Mouse (Mus musculus) right cerebral cortex, postnatal 36 days (tissue): ENCODE data around the gene Bcs1l.

Experiments used
- DNase-seq, 2 experiments: peaks; one replicate each; pipeline ENCODE4 v3.0.0; 2022; ENCODE audit warnings: low spot score in 2 of 2, mixed read lengths in 1 of 2

The Bcs1l gene

DNA sequence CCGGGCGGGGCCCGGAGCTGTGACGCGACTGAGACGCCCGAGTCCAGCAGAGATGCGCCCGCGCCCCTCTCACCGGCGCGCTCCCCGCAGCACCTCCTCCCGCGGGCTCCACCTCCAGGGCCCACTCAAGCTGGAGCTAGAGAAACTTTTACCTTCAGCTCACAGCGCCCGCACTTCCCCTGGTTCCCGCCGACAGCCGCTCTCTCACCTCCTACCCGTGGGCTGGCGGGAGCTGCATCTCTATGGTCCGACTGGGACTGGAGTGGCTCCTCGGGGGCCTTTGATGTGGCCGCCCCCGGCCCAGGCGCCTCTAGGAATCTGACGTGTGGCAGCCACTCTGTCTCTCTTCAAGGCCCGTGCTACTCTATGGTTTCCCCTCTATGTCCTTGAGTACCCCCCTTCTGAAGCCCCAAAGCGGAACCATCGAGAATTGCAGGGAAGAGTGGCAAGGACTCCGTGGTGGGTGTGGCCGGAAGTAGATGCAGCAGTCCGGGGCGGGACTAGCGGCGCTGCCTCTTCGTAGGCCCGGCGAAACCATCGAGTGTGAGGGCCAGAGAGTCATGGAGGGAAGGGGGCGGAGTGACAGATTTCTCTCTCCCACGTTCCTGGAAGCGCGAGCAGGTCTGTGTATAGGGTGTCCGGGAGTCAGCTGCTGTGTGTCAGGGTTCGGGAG is at the start of gene Bcs1l, which contains the start of gene Zfp142:
Gene Bcs1l (plus strand): TSS at position 517 of the 673 bp plus-strand sequence.
Gene Zfp142 (minus strand): TSS at position 474 of the 673 bp plus-strand sequence.
- peak; percentile 98 for DNase-seq

DNA sequence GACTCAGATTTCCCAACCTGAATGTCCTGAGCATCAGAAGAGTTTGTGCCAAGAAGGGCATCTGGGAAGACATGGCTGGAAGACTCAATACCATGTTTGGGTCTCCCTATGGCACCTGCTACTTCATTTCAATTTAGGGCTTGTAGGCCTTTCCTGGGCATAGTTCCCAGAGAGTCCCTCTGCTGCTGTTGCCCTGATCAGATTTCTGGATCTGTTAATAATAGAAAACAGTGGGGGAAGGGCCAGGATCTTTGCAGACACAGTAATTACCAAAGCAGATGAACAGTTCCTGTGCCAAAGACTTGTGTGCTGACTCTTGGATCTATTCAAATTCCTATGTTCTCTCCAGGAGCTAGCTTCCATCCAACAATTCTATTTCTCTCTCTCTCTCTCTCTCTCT is 49.4 kb upstream of the Bcs1l start:
- no peak for DNase-seq

DNA sequence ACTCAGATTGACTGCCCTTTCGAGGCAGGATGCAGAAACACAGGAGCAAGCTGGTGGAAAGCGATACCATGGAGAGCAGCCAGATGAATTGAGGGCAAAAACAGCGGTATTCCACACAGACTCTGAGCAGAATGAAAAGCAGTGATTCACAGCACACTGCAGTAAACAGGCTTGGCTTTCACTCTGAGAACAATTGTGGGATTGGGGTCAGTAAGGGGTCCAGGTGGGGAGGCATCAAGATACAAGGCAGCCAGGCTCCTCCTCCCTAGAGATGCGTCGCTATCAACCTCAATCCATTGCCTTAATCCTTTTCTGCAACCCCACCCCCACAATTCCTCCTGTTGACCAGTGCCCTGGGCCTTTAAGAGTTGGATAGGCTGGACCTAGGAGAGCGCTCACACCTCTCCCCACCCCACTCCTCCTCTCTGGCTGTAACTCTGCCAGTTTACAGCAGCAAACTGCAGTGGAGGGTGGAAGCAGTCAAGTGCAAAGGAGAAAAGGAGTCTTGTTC is 45.6 kb upstream of the Bcs1l start, which contains the start of gene Plcd4:
Gene Plcd4 (plus strand): TSS at position 438 of the 511 bp plus-strand sequence.
- peak; percentile 5 to 25 for DNase-seq

DNA sequence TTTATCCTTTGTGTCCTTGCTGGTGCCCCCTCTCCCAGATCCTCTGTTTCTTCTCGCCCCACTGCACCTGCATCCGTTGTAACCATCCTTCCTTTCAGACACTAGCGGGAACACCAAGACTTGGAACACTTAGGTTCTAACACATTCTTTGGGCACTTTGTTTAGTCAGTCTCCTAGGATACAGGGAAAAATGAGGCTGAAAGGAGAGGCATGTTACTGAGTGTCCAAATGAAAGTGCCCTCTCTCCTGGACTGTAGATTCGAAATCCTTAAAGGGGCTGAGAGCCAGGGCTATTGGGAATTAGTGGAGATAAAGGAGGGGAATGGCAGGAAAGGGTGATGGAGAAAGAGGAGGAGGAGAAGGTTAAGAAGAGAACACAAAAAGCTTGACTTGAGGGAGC is 43.9 kb upstream of the Bcs1l start, which contains the start of gene Usp37:
Gene Usp37 (minus strand): TSS at position 101 of the 400 bp plus-strand sequence.
- no peak for DNase-seq

DNA sequence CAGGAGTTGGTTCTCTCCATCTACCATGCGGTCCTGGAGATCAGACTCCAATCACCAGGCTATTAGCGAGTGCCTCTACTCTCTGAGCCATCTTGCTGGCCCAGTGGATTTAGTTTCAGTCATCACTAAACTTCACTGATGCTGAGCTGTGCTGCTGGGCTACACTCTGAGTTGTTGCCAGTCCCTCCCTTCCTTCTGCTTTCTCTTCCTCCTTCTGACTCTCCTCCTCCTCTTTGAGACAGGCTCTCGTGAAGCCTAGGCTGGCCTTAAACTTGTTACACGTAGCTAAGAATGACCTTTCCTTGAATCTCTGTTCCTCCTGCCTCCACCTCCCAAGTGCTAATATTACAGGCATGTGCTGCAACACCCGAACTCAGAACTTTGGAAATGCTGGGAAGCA is 29.0 kb upstream of the Bcs1l start:
- DNase-seq: no peak

DNA sequence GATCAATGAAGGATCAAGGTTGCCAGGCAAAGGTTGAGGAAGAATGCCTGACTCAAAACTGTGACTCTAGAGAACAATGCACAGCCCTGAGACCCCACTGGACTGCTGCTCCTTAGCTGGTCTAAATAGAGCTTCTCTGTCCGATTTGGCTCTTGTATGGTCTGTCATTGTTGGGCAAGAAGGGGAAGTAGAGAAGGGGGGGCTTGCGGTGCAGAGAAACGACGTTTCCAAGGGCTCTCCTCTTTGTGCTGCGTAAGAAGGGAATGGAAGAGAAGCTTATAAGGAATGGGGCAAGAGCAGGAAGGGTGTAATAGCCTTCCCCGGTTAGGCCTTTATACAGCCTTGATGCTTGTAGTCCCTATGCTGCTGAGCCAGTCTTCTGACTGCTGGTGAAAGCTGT is 22.3 kb upstream of the Bcs1l start:
- no peak for DNase-seq

DNA sequence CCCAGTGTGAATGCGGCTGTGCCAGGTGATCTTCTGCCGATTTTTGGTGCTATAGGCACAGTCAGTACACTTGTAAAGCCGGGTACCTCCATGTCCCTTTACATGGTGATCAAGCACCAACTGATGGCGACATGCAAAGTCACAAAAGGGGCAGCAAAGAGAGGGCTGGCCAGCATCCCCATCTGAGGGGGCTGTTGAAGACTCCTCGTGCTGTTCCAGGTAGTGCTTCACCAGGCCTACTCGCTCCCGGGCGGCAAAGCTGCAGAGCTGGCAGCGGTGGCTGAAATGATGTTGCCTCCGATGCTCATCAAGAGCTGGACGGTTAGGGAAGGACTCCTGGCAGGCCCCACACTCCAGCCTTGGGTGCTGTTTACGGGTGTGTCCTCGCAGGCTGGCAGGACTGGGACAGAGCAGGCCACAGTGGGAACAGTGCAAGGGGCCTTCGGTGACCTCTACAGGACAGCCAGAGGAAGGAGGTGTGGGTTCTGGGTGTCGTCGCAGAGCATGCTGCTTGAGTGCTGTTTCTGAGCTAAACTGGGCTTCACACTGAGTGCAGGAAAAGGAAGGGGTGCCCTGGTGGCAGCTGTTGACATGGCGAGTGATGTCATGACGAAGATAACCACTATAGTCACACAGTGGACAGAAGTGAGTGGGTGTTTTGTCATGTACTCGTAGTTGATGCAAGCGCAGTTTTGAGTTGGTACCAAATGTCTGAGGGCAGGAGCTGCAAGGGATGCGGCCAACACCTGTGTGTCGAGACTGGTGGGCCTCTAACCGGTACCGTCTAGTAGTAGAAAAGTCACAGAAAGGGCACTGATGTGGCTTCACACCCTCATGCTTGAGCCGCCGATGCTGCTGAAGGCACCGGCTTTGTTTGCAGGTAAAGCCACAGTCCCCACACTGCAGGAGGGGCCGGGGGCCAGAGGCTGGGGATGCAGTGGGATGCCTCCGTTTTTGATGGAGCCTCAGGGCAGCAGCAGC is 18.1 kb upstream of the Bcs1l start:
- no peak for DNase-seq

DNA sequence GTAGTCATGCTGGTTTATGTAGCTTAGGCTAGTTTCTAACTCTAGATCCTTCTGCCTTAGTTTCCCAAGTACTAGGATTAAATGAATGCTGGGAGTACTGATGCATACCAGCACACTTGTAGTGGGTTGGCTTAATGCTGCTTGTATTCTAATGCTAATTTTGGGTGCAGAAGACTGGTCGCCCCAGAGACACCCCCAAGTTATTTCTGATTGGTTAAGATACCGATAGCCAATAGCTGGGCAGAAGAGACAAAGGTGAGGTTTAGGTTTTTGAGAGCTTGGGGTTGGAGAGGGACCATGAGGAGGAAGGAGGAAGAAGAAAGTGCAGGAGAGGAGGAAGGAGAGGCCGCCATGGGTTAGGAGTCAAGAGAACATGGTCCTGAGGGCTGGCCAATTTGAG is 5.5 kb upstream of the Bcs1l start:
- DNase-seq: no peak

DNA sequence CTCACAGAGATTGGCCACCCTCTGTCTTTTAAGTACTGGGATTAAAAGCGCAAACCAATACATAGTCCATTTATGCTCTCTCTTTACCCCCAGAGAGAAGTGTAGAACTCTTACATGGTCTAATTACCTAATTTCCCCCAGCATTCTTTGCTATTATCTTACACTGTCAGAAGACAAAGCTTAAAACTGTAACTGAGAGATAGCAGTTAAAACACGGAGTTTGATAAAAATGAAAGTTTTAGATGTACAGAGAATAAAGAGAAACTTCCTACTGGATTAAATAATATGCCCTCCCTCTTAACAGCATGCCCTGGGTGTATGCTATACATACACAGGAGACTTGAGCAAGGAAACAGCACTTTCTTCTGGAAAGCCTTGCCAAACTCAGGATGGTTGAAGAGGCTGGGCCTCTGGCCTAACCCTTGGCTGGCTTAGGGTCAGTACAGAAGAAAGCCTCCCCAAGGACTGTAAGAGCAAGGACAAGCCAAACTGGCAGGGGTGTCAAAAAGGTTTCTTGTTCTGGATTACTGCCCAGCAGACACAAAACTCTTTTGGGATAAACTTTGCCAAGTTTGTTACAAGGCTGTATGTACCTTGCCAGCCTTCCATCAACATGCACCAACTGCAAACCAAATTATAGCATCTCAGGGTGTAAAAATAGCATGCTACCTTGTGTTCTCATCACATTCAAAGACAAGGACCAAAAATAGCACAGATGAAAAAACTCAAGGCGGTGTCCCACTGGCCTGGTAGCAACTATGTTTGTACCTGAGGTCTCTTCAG is 3.3 kb upstream of the Bcs1l start:
- no peak for DNase-seq

DNA sequence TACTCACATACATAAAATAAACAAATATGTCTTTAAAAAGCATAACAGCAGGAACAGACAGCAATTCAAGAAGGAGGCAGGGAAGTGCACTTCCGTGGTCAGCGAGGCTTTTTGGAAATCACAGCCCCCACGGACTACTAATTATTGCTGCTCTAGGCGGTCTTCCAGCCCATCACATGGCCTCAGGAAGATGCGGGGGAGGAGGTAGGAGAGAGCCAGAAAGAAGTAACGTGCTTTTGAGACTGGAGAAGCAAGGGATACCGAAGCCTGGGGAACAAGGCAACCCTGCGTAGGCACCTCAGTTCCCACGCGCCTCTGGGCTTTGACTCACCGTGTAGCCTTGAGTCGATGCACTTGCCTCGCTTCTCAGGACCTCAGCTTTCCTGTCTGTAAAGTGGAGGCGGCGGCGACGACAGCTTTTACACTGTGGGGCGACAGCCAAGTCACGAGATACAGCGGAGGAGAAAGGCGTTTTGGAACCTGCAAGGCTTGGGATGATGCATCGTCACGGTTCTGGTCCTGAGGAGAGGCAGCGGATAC is 786 bp upstream of the Bcs1l start:
- peak; percentile 83 to 87 for DNase-seq

DNA sequence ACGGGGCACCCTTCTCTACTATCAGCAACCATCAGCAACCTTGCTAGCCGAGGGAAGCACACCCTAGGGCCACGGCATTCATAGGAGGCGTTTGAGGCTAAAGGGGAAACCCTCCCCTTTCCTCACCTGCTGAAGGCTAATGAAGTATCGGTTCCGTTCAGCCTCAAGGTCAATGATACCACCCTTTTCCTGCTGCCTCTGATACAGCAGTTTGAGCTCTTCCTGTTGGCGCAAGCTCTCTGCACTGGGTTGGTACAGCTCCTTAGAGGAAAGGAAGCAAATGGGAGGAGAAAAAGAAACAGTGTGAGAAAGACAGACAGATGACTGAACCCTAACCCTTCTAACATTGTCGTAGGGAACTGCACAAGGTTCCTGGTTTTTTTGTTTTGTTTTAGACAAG is 6.3 kb downstream of the Bcs1l start:
- no peak for DNase-seq

DNA sequence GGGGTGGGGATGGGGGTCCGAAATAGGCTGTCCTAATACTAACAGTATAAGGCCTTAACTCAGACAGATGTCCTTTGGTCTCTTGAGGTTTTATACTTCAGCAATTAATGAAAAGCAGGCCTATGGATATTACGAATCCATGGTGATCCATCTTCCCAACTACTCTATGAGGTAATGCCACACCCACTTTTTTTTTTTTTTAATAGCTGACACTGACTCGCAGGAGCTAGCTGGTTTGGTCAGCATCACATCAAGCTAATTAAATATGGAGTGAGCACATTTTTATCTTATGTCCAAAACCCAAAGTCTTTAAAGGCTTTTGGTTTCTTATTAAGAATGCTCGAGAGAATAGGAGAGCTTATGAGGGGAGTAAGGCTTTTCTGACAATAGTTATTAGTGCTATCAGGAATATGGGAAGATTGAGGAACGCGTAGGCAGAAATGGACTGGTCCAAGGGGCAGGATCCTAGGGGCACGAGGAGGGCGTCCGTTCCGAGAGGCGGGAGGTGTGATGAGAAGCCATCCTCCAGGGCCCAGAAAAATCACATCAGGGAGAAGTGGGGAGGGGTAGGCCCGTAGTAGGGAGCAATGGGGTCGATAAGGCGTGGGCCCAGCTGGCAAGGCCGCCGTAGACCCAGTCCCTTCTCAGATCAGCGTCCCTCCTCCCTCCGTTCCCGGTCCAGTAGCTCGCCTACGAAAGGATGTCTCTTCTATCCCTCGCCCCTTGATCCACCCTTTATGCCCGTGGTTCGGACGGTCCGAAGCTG is 12.6 kb downstream of the Bcs1l start:
- no peak for DNase-seq

DNA sequence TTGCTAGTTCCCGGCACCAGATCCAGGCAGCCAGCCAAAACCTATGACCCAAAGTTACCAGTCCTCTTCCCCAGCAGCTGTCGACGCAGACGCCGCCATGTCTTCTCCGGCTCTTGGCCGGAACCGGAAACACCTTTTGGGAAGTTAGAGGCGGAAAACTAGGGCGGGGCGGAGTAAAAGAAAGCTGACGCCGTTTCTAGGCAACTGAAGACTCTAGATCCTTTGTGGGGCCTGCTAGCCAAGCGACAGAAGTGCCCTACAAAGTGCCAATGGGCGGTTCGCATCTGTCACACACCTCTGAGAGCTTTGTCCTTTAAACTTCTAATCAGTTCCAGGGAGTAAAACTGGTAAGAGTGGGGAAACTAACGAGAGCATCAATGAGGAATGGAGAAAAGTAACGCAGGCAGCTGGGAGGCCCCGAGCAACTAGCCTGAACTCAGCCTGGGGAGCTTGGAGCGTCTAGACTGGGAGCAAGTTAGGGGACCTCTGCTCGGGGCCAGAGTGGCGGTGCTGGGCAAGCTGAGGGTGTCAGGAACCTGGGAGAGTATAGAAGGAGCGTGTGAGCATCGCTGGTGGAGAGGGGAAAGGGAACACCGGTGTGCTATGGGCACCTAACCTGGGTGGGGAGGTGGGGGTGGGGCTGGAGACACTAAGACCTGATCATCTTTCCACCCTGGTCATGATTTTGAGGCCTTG is 13.3 kb downstream of the Bcs1l start, which contains the start of the genes Rnf25 and Stk36:
Gene Rnf25 (minus strand): TSS at position 131 of the 696 bp plus-strand sequence.
Gene Stk36 (plus strand): TSS at position 179 of the 696 bp plus-strand sequence.
- peak; percentile 75 to 90 for DNase-seq

DNA sequence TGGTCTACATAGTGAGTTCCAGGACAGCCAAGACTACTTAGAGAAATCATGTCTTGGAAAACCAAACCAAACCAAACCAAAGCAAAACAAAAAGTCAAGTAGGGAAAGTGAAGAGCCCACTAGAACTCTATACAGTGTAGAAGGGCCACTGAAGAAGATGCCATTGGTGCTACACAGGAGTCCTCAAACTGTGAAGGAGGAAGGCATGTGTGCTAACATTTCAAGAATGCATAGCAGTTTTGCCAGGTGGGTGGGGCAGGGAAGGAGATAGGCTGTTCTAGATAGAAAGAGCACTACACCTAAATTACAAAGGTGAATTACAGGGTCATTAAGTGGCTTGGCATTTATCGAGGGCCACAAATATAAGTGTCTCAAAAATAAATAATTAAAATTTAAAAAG is 36.1 kb downstream of the Bcs1l start:
- no peak for DNase-seq

DNA sequence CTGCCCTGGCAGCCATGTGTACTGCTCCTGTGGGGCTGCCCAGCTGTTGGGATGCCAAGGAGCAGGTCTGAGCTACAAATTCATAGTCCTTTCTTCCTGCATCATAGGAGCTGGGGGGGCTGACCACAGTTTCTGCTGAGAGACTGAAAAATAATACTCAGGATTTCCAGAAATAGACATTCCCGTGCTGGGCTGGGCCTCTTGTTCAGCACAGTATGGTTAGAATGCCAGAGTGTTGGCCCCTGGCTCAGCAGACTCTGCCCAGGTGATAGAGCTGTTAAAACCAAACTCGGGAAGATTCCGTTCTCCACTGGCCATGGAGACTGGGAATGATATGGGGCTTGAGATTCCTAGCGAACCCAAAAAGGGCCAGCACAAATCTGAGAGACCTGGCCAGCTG is 38.0 kb downstream of the Bcs1l start:
- DNase-seq: no peak

DNA sequence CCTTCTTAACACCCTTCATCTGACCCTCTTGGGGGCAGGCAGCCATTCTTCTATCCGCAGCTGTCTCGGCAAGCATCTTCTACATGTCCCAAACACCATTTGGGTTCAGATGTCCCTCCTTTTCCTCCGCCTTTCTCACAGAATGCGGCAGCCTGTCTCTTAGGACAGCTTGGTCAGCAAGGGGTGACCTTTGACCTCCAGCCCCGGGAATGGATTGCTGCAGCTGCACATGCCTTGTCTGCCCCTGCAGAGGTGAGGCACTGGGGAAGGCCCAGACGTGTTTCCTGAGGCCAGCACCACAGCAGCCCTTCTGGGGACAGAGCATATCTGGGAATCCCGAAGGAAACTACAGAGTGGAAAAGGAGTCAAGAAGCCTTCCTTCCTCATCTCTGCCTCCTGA is 39.9 kb downstream of the Bcs1l start:
- no peak for DNase-seq

DNA sequence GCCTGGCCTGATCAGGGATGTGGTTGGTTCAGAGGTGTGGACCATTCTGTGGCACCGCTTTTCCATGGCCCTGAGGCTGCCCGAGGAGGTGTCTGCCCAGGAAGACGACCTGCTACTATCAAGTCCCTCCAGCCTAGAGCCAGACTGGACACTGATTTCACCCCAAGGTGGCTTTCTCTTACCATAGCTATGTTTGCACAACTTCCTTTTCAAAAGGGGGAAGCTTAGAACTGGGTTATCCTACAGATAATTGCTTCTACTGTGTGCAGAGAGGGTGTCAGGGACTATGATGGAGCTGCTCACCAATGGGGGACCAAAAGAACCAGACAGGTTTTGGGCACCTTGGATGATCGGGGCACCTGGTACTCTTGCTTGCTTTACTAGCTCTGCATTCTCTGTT is 44.6 kb downstream of the Bcs1l start:
- DNase-seq: no peak
